Mouse (Mus musculus) hindbrain, embryonic 14.5 days (tissue): ENCODE data around the gene Spcs3. TPM values are rescaled to one million over a fixed set of nuclear protein-coding genes. Genes with fewer than 3 reads are reported as not detected.

Source experiments
- ATAC-seq: fragments of 200-750 bp; cut with Nextera tagmentation; 2 replicates; pipeline ENCODE4 v1.8.0; 2017; ENCODE audit warnings: moderate number of reproducible peaks, mild to moderate bottlenecking, moderate TSS enrichment, moderate library complexity; ENCODE audit not compliant: low FRiP score
- DNase-seq: peaks from one replicate; pipeline ENCODE4 v3.0.0-alpha.2; 2015; ENCODE audit warnings: low spot score
- H3K27ac ChIP-seq: fragments of 300-500 bp; sonication (generic); 2 replicates; pipeline ENCODE4 v1.5.1; 2014; ENCODE audit warnings: mild to moderate bottlenecking, moderate library complexity
- H3K27me3 ChIP-seq: fragments of 300-500 bp; sonication (generic); 2 replicates; pipeline ENCODE4 v1.6.1; 2014; ENCODE audit warnings: mild to moderate bottlenecking, low read length, mixed read lengths; ENCODE audit not compliant: control insufficient read depth, insufficient read depth
- H3K36me3 ChIP-seq: fragments of 300-500 bp; sonication (generic); replicated peaks from 2 replicates; pipeline ENCODE4 v1.6.1; 2014; ENCODE audit not compliant: control insufficient read depth, insufficient read depth
- H3K4me1 ChIP-seq: fragments of 300-500 bp; sonication (generic); replicated peaks from 2 replicates; pipeline ENCODE4 v1.6.1; 2014; ENCODE audit warnings: antibody characterized with exemption, low read length, mixed read lengths; ENCODE audit not compliant: control insufficient read depth, insufficient read depth
- H3K4me2 ChIP-seq: fragments of 300-500 bp; sonication (generic); replicated peaks from 2 replicates; pipeline ENCODE4 v1.6.1; 2014; ENCODE audit warnings: mild to moderate bottlenecking, moderate library complexity
- H3K4me3 ChIP-seq: fragments of 300-500 bp; sonication (generic); replicated peaks from 2 replicates; pipeline ENCODE4 v1.5.1; 2014; ENCODE audit warnings: mild to moderate bottlenecking, low read length
- H3K9ac ChIP-seq: fragments of 300-500 bp; sonication (generic); 2 replicates; pipeline ENCODE4 v1.6.1; 2014
- H3K9me3 ChIP-seq: fragments of 300-500 bp; sonication (generic); 2 replicates; pipeline ENCODE4 v1.6.1; 2016; ENCODE audit warnings: low read length; ENCODE audit not compliant: control insufficient read depth
- WGBS: fragments of 180-500 bp; shearing (Covaris S2); extraction: QIAGEN DNeasy Blood & Tissue Kit; methylation state at CpG from one replicate; pipeline ENCODE4 v1.1.7; 2014; 5-methylcytosine and 5-hydroxymethylcytosine counted together
- polyA plus RNA-seq: library from polyadenylated mRNA; unstranded; fragments of >200 nt; fragmentation: Nextera tagmentation; extraction: Ambion mirVana; gene quantifications from 2 replicates; pipeline ENCODE4 v1.2.1, GENCODE M21; 2014

Gene Spcs3
- 47.8 and 52.0 TPM in 2 replicates for polyA plus RNA-seq

DNA sequence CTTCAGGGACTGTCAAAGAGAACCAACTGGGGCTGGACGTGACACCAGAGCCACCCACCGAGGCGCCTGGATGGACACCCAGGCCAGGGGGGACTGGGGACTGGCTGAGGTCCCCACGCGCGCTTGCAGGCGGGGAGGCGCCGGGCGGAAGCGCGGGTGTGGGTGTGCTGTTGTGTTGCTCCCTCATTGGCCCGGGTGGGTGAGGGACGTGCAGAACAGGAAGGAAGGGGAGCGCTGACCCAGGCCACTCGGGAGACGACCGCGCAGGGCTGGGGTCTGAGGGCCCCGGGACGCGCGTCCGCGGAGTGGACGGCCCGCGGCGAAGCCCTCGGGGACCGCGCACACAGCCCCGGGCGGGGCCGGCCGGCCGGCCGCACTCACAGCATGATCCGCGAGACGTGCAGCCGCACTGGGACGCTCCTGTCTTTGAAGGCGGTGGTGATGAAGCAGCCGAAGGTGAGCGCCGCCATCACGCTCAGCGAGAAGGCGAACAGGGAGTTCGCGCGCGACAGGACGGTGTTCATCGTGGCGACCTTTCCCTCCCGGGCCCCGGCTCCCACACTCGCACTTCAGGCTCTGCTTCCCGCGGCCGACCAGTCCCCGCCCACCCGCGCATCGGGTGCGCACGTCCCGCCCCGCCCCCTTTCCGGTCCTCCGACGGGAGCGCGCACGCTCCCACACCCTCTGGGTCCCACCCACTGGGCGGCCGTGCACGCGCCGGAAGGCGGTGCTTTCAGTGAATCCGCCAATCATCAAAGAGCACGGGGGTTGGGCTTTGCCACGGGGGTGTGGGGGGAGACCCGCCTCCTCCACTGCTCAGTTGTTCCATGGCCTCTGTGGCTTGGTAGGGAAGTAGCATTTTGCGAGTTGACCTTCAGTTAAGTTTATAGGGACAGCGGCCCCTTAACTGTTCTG lies at the start of gene Spcs3, which contains the start of gene Asb5:
Gene Spcs3, minus strand, starts transcription at position 617 of the 915 bp plus-strand sequence.
Gene Asb5, plus strand, starts transcription at position 199 of the 915 bp plus-strand sequence.
- H3K9me3 ChIP-seq = no peaks in the 10 kb centered on the region
- WGBS = under 1% methylated on average over 86 of the region's 89 CpGs
- peak; percentile 98 for DNase-seq
- no peaks in the 10 kb centered on the region for H3K27me3 ChIP-seq
- H3K36me3 ChIP-seq = peaks cover 7% of the 10 kb centered on the region; the same call in 1 of the 2 replicates
- peak within 1 kb of the TSS; percentile 70 for H3K4me2 ChIP-seq
- peak within 1 kb of the TSS; percentile 97 for H3K4me3 ChIP-seq
- H3K27ac ChIP-seq = peak within 1 kb of the TSS; percentile 93
- peak within 1 kb of the TSS; percentile 95 for H3K9ac ChIP-seq
- peak; percentile 96 for ATAC-seq
- H3K4me1 ChIP-seq = peaks cover 21% of the 10 kb centered on the region

DNA sequence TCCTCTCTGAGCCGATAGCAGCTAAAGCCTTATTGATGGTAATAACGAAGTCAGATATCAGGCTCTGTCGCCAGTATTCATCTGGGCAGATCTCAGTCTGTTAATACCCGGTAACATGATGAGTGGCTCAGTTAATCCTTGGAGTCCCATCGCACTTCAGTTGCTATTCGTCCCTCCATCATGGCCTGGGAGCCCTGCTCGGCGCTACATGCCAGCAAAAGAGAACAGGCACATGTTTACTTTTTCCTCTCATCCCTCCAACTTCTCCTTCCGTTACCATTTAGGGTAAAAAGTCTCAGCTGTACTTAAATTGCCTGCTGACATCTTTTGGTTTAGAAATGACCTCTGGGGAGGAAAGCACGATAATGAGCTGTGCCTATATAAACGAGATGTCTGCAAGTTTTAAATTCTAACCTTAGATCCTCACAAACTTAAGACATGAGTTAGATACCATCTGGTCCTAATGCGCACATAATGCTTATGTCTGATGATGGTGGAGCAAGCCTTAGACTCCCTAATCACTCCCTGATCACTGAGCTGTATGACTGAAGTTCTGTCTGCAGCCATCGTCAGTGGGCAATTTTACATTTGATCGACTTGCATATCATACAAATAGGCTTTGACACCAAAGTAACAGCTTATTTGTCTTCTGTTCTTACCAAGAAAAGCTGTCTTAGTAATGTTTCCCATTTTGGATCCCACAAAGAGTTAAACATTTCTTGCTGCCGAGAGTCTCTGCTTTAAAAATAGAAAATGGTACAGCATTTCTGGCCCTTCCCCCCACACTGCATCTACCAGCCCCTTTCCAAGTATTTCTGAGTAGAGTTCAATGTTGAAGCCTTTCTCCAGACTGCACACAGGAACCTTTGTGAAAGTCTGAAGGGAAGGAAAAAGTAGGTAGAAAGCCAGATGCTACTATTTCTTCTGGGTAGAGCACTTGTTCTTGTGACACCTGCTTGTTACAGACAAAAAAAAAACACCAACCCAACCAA lies 41.1 kb upstream of the Spcs3 start:
- H3K4me1 ChIP-seq = 0 out of 2 replicates have a peak, but pooled peaks cover 6% of the 10 kb centered on the region
- ATAC-seq (no peak), DNase-seq (no peak)
- H3K4me2 ChIP-seq = no peak overlapping the region
- no peak overlapping the region for H3K9ac ChIP-seq
- WGBS = 75% methylated on average over 15 of the region's 15 CpGs
- H3K27ac ChIP-seq = no peak overlapping the region
- H3K4me3 ChIP-seq = no peak overlapping the region
- no peaks in the 10 kb centered on the region for H3K9me3 ChIP-seq
- no peaks in the 10 kb centered on the region for H3K36me3 ChIP-seq
- H3K27me3 ChIP-seq = no peaks in the 10 kb centered on the region

DNA sequence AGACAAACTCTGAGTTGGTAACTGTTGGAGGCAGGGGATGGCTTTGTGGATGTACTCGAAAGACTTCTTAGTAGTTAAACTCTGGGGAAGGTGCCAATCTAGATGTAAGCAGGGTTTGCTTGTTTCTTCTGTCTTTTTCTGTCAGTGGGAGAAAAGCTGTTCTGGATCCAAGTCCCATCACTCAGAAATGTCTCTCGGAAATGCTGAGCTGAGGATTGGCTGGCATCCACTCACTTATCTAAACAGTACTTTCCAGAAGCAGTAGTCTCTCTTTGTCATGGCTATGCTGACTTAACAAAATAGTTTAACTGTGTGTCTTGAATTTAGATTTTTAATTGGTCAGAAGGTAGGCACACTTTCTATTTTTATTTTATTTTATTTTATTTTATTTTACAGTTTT lies 37.4 kb upstream of the Spcs3 start:
- Histone ChIP-seq H3K4me1 (0 out of 2 replicates have a peak, but pooled peaks cover 6% of the 10 kb centered on the region), H3K4me2 (no peak overlapping the region), H3K27me3 (no peaks in the 10 kb centered on the region), H3K36me3 (no peaks in the 10 kb centered on the region), H3K27ac (no peak overlapping the region), H3K9ac (no peak overlapping the region), H3K9me3 (no peaks in the 10 kb centered on the region), H3K4me3 (no peak overlapping the region)
- DNase-seq (no peak), ATAC-seq (no peak)
- 74% methylated on average over 2 of the region's 2 CpGs for WGBS

- no peaks in the 10 kb centered on the region for H3K27me3 ChIP-seq
- no peak overlapping the region for H3K4me2 ChIP-seq
- no peak for DNase-seq
- WGBS = 93% methylated on average over 7 of the region's 7 CpGs
- H3K9me3 ChIP-seq = no peaks in the 10 kb centered on the region
- H3K4me3 ChIP-seq = no peak overlapping the region
- H3K4me1 ChIP-seq = 0 out of 2 replicates have a peak, but pooled peaks cover 2% of the 10 kb centered on the region
- H3K27ac ChIP-seq = no peak overlapping the region
- no peak for ATAC-seq
- no peaks in the 10 kb centered on the region for H3K36me3 ChIP-seq
- no peak overlapping the region for H3K9ac ChIP-seq
Observed at GRCm38 (mm10) chr8:54565603-54566260, 35.9 kb upstream of the Spcs3 start.

DNA sequence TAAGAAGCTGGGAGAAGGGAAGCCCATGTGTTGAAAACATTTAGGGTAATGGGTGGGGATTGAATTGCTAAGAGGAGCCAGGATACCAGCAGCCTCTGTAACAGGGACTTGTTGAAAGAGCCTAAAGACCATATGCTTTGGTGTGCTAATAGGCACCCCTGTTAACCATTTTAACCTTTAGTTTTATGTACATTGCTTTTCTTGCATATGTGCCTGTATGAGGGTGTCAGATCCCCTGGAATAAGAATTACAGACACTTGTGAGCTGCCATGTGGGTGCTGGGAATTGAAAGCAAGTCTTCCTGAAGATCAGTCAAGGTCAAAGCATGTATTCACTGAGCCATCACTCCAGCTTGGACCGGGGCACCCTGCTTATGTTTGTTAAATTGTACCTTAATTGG lies 35.4 kb upstream of the Spcs3 start:
- Histone ChIP-seq H3K27me3 (no peaks in the 10 kb centered on the region), H3K9me3 (no peaks in the 10 kb centered on the region), H3K4me2 (no peak overlapping the region), H3K27ac (no peak overlapping the region), H3K9ac (no peak overlapping the region), H3K4me3 (no peak overlapping the region), H3K4me1 (no peaks in the 10 kb centered on the region), H3K36me3 (no peaks in the 10 kb centered on the region)
- no peak for ATAC-seq
- no peak for DNase-seq
- 91% methylated on average over 1 of the region's 1 CpGs for WGBS

GRCm38 (mm10) chr8:54562137-54562536 lies 32.3 kb upstream of the Spcs3 start:
- no peaks in the 10 kb centered on the region for H3K4me1 ChIP-seq
- no peak overlapping the region for H3K9ac ChIP-seq
- no peak overlapping the region for H3K27ac ChIP-seq
- no peak overlapping the region for H3K4me3 ChIP-seq
- ATAC-seq (no peak), DNase-seq (no peak)
- H3K9me3 ChIP-seq = no peaks in the 10 kb centered on the region
- H3K4me2 ChIP-seq = no peak overlapping the region
- no peaks in the 10 kb centered on the region for H3K27me3 ChIP-seq
- no peaks in the 10 kb centered on the region for H3K36me3 ChIP-seq
- 85% methylated on average over 4 of the region's 4 CpGs for WGBS

DNA sequence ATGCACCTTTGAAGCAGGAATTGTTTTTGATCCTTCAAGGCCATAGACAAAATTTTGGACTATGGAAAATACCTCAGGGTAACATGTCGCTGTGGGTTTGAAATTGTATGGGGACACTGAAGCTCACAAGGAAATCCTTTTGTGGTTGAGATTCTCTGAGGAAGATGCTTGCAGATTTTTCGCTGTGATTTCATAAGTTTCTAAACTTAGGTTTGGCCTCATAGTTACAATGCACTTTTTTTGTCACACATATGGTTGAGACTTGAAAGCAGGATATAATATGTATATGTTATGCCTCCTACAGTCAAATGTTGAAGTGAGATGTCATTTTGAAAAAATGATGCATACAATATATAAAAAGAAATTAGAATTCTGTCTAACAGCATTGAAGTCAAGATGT lies 25.1 kb upstream of the Spcs3 start:
- ATAC-seq = no peak
- no peak overlapping the region for H3K9ac ChIP-seq

DNA sequence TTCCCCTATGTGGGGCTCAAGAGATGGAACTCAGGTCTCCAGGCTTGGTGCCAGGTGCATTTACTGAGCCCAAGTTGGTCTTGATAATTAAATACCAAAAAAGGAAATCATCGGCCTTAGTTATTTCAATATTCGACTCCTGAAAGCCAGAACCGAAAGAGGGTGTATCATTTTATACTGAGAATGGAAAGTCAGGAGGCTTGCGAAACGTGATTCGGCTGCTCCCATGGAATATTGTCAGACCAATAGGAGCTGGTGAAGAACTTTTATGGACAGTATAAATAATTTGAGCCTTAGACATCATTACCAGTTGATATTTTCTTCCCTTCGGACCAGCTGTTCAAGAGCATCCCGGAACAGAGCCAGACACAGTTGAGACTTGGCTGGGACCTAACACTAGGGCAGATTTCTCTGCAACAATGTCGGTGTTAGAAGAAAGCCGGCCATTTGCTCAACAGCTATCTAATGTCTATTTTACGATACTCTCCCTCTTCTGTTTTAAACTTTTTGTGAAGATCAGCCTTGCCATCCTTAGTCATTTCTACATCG lies 20.3 kb upstream of the Spcs3 start:
- Histone ChIP-seq H3K4me1 (no peaks in the 10 kb centered on the region), H3K27me3 (no peaks in the 10 kb centered on the region), H3K27ac (no peak overlapping the region), H3K4me2 (no peak overlapping the region), H3K36me3 (no peaks in the 10 kb centered on the region), H3K4me3 (no peak overlapping the region), H3K9me3 (no peaks in the 10 kb centered on the region), H3K9ac (no peak overlapping the region)
- 94% methylated on average over 12 of the region's 12 CpGs for WGBS
- no peak for DNase-seq
- ATAC-seq = no peak

More for the DNA sequence above, 25.1 kb upstream of the Spcs3 start:
- Histone ChIP-seq H3K4me3 (no peak overlapping the region), H3K4me1 (no peaks in the 10 kb centered on the region), H3K27ac (no peak overlapping the region), H3K36me3 (no peaks in the 10 kb centered on the region), H3K4me2 (no peak overlapping the region), H3K9me3 (no peaks in the 10 kb centered on the region), H3K27me3 (no peaks in the 10 kb centered on the region)
- 92% methylated on average over 2 of the region's 2 CpGs for WGBS
- DNase-seq = no peak
